ENCODE assay signal across 17 mouse cellular contexts in genomic region chr2:32496190-32496589, GRCm38 (mm10). TPM values are rescaled to one million over a fixed set of nuclear protein-coding genes. Genes with fewer than 3 reads are reported as not detected.
DNase-seq lines count a peak whose midpoint lies in the region; ATAC-seq and TF ChIP-seq lines count a peak whose summit lies in the region.
"Had no signal": no experiment of that assay in that cellular context is flagged by ENCODE, and none has a peak within 500 bp of the region (broad histone marks: within the 10 kb centered on the region; RNA-seq: fewer than 3 reads in every experiment).

No protein-coding gene starts in this region.

- 0 out of 2 replicates have a peak, but pooled peaks cover 5% of the 10 kb centered on the region for H3K9me3 ChIP-seq in liver, embryonic 11.5 days (ENCODE audit: control insufficient read depth, low read length)
- H3K9me3 ChIP-seq: midbrain, embryonic 15.5 days had no signal

- H3K27me3 ChIP-seq in spleen, adult 2 months (ENCODE audit: control insufficient read depth, insufficient read depth, low read length) = no peaks in the 10 kb centered on the region
- H3K27me3 ChIP-seq in liver, embryonic 11.5 days (replicated peaks; ENCODE audit: control insufficient read depth, insufficient read depth, low read length) = no peaks in the 10 kb centered on the region
- no peaks in the 10 kb centered on the region for H3K27me3 ChIP-seq in kidney, adult 2 months (replicated peaks; ENCODE audit: control insufficient read depth, insufficient read depth, low read length)
- H3K27me3 ChIP-seq: CH12.LX; kidney, embryonic 15.5 days; midbrain, embryonic 15.5 days; Patski had no signal

- H3K4me2 ChIP-seq in liver, embryonic 11.5 days = peak overlapping the region; percentile 73
- H3K4me2 ChIP-seq: midbrain, embryonic 15.5 days had no signal

- DNase-seq in spleen, adult 2 months (ENCODE audit: low read depth in 1 of 2, low spot score in 2 of 2) = no peak
- DNase-seq in spleen, adult 12 weeks (ENCODE audit: low spot score) = no peak
- no peak for DNase-seq in liver, embryonic 11.5 days (ENCODE audit: low spot score)
- DNase-seq in naive thymus-derived CD4-positive, alpha-beta T cell, adult 2 months (ENCODE audit: low read depth) = peak; percentile 79
- DNase-seq in yolk sac, embryonic 10.5 days (ENCODE audit: low spot score) = no peak
- DNase-seq in gastrocnemius, adult 2 months = no peak
- no peak for DNase-seq in kidney, adult 2 months
- DNase-seq in left cerebral cortex, adult 8-10 months (ENCODE audit: low spot score in 2 of 2) = no peak
- DNase-seq: cerebellum, adult 8-10 months; forebrain, postnatal 0 days; retina, postnatal 1 day had no signal

- intact Hi-C loops in gastrocnemius, adult 2 months (cut with DNase I) = no loop called here

- TF ChIP-seq POLR2A in spleen, adult 2 months (IDR thresholded peaks at IDR 0.05; ENCODE audit: low read depth, low read length) = no peak
- TF ChIP-seq POLR2A in kidney, adult 2 months (IDR thresholded peaks at IDR 0.05; ENCODE audit: low read depth, low read length) = no peak

- ATAC-seq in liver, embryonic 11.5 days (replicated peaks; ENCODE audit: low FRiP score) = no peak
- ATAC-seq: forebrain, postnatal 0 days; hindbrain, postnatal 0 days; midbrain, embryonic 15.5 days; Patski had no signal

- no peak overlapping the region for H3K4me3 ChIP-seq in spleen, adult 2 months (ENCODE audit: extremely low read depth, insufficient read depth, insufficient read length)
- no peak overlapping the region for H3K4me3 ChIP-seq in liver, embryonic 11.5 days (ENCODE audit: low read depth, low read length)
- H3K4me3 ChIP-seq in gastrocnemius, adult 2 months = no peak overlapping the region
- H3K4me3 ChIP-seq in kidney, adult 2 months (ENCODE audit: insufficient read depth, low read depth, low read length) = no peak overlapping the region
- H3K4me3 ChIP-seq: kidney, embryonic 15.5 days; left cerebral cortex, adult 2 months; midbrain, embryonic 15.5 days had no signal

- no peaks in the 10 kb centered on the region for H3K36me3 ChIP-seq in spleen, adult 2 months (ENCODE audit: control insufficient read depth, insufficient read depth, low read length)
- no peaks in the 10 kb centered on the region for H3K36me3 ChIP-seq in liver, embryonic 11.5 days (ENCODE audit: control insufficient read depth, insufficient read depth, low read length)
- H3K36me3 ChIP-seq in kidney, adult 2 months (ENCODE audit: control insufficient read depth, insufficient read depth, low read length) = no peaks in the 10 kb centered on the region
- H3K36me3 ChIP-seq: kidney, embryonic 15.5 days; midbrain, embryonic 15.5 days had no signal

- 20% methylated on average over 5 of the region's 5 CpGs for WGBS in spleen, adult 2 months
- 29% methylated on average over 5 of the region's 5 CpGs for WGBS in liver, embryonic 11.5 days
- 54% methylated on average over 5 of the region's 5 CpGs for WGBS in kidney, adult 2 months

- H3K4me1 ChIP-seq in spleen, adult 2 months (ENCODE audit: control insufficient read depth, insufficient read depth, insufficient read length) = peaks cover 22% of the 10 kb centered on the region; the same call in 1 of the 2 replicates
- H3K4me1 ChIP-seq in liver, embryonic 11.5 days (replicated peaks; ENCODE audit: control insufficient read depth, insufficient read depth, low read length) = peaks cover 22% of the 10 kb centered on the region
- peaks cover 4% of the 10 kb centered on the region; the same call in 1 of the 2 replicates for H3K4me1 ChIP-seq in kidney, adult 2 months (ENCODE audit: control insufficient read depth, insufficient read depth, low read length)
- H3K4me1 ChIP-seq: midbrain, embryonic 15.5 days had no signal

- peak overlapping the region; percentile 76 for H3K27ac ChIP-seq in spleen, adult 2 months (ENCODE audit: insufficient read depth, low read length)
- no peak overlapping the region for H3K27ac ChIP-seq in liver, embryonic 11.5 days (ENCODE audit: low read depth, low read length)
- H3K27ac ChIP-seq in gastrocnemius, adult 2 months = no peak overlapping the region
- no peak overlapping the region for H3K27ac ChIP-seq in kidney, adult 2 months (ENCODE audit: insufficient read depth, low read depth, low read length)
- H3K27ac ChIP-seq: hindbrain, postnatal 0 days; left cerebral cortex, adult 2 months; midbrain, embryonic 15.5 days had no signal

- no peak overlapping the region for H3K9ac ChIP-seq in liver, embryonic 11.5 days (ENCODE audit: low read depth, low read length)
- H3K9ac ChIP-seq: forebrain, postnatal 0 days; kidney, embryonic 15.5 days; midbrain, embryonic 15.5 days had no signal

- no peak for TF ChIP-seq CTCF in spleen, adult 2 months (IDR thresholded peaks at IDR 0.05; ENCODE audit: extremely low read depth, insufficient read depth, insufficient read length, insufficient replicate concordance)
- TF ChIP-seq CTCF in gastrocnemius, adult 2 months (IDR thresholded peaks at IDR 0.05) = no peak
- no peak for TF ChIP-seq CTCF in kidney, adult 2 months (conservative IDR thresholded peaks at IDR 0.05; ENCODE audit: insufficient read depth, insufficient read length, low read depth, low read length)

RNA-seq across cellular contexts. Expression of gene Fam102a, which starts 38.9 kb away (rescaled TPM):
- 37.5 and 40.8 TPM in 2 replicates for polyA plus RNA-seq in spleen, adult 2 months (2012; rRNA removed)
- 4.1 and 6.5 TPM in 2 replicates for polyA plus RNA-seq in liver, embryonic 11.5 days (2014; fragmentation: Nextera tagmentation; extraction: Ambion mirVana)
- total RNA-seq in gastrocnemius, adult 2 months (2021) = 1 to 10 TPM; 1.8 to 3.1 TPM
- polyA plus RNA-seq in kidney, adult 2 months (2012; rRNA removed) = 39.0 and 40.2 TPM in 2 replicates
- total RNA-seq in left cerebral cortex, adult 8-10 months (2022) = 10 to 100 TPM; 69.0 to 78.6 (median 70.5) TPM

RNA-seq across cellular contexts. Expression of gene Slc25a25, which starts 44.9 kb away (rescaled TPM):
- polyA plus RNA-seq in spleen, adult 2 months (2012; rRNA removed) = 11.4 and 15.0 TPM in 2 replicates
- polyA plus RNA-seq in liver, embryonic 11.5 days (2014; fragmentation: Nextera tagmentation; extraction: Ambion mirVana) = 10.4 and 12.7 TPM in 2 replicates
- total RNA-seq in gastrocnemius, adult 2 months (2021) = 100 to 1,000 TPM in 1 of 2 experiments, 10 to 100 TPM in 1; 45.3 to 211 TPM
- polyA plus RNA-seq in kidney, adult 2 months (2012; rRNA removed) = 25.3 and 30.6 TPM in 2 replicates
- 10 to 100 TPM; 56.5 to 66.1 (median 60.9) TPM for total RNA-seq in left cerebral cortex, adult 8-10 months (2022)

RNA-seq across cellular contexts. Expression of gene Naif1, which starts 45.9 kb away (rescaled TPM):
- 4.3 and 6.2 TPM in 2 replicates for polyA plus RNA-seq in spleen, adult 2 months (2012; rRNA removed)
- 4.5 and 5.4 TPM in 2 replicates for polyA plus RNA-seq in liver, embryonic 11.5 days (2014; fragmentation: Nextera tagmentation; extraction: Ambion mirVana)
- total RNA-seq in gastrocnemius, adult 2 months (2021) = 1 to 10 TPM; 2.2 to 2.3 TPM
- polyA plus RNA-seq in kidney, adult 2 months (2012; rRNA removed) = 4.8 and 5.2 TPM in 2 replicates
- 1 to 10 TPM; 3.8 to 4.1 (median 3.9) TPM for total RNA-seq in left cerebral cortex, adult 8-10 months (2022)
